Mouse (Mus musculus): Measurements from ENCODE around the gene Wdtc1.

GRCm38 (mm10) chr4:133262882-133263281 lies 90.4 kb downstream of the Wdtc1 start, which contains the start of gene Sytl1:
- TF ChIP-seq CTCF (IDR thresholded peaks at IDR 0.05; ENCODE audit: low read depth) (no peak), EP300 (IDR thresholded peaks at IDR 0.05; ENCODE audit: low read depth) (no peak)

Data from heart, postnatal 0 days (tissue).